Mouse (Mus musculus) liver, adult (tissue): Measurements from ENCODE around the gene Dhx8.

Source experiments
- GATA4 ChIP-seq: IDR thresholded peaks from 2 replicates; pipeline ENCODE4 v1.6.1; 2014; ENCODE audit warnings: mild to moderate bottlenecking, low read length; ENCODE audit not compliant: insufficient replicate concordance

Gene Dhx8

DNA sequence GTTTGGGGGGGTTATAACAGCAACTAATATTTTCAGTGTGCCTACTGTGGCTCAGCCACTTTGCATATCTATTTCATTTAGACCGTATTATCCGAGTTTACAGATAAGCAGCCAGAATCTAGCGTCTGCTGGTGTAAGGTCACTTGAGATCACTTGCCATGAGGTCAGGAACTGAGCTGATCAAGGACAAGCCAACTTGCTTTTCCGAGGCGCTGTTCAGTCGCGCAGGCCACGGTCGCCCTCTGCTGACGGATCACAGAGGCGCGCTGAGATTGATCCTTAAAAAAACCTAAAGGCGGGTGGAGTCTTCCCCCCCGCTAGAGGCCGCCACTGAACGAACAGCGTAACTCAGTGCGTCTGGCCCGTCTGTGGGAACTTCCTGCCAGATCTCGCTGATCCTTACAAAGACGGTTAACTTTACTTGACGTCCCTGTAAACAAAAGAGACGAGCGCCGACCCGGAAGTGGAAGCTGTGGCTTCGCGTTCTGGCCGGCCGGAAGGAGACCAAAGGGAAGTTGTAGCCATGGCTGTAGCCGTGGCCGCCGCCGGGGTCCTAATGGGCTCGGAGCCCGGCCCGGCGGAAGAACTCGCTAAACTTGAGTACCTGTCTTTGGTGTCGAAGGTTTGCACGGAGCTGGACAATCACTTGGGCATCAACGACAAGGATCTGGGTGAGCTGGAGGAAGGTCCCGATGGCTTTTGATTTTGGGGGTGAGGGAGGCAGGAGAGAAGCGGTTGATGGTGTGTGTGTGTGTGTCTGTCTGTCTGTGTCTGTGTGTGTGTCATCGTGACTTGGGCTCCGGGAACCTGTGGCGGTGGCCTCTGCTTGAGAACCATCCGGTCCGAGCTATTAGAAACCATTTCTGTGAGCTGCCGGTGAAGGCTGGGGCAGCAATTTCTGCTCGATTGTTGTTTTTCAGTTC is at the start of gene Dhx8:
TSS of gene Dhx8 (plus strand) at position 402 of the 923 bp plus-strand sequence.
- TF ChIP-seq GATA4 = peak; percentile 76; the same call in 1 of the 2 replicates

DNA sequence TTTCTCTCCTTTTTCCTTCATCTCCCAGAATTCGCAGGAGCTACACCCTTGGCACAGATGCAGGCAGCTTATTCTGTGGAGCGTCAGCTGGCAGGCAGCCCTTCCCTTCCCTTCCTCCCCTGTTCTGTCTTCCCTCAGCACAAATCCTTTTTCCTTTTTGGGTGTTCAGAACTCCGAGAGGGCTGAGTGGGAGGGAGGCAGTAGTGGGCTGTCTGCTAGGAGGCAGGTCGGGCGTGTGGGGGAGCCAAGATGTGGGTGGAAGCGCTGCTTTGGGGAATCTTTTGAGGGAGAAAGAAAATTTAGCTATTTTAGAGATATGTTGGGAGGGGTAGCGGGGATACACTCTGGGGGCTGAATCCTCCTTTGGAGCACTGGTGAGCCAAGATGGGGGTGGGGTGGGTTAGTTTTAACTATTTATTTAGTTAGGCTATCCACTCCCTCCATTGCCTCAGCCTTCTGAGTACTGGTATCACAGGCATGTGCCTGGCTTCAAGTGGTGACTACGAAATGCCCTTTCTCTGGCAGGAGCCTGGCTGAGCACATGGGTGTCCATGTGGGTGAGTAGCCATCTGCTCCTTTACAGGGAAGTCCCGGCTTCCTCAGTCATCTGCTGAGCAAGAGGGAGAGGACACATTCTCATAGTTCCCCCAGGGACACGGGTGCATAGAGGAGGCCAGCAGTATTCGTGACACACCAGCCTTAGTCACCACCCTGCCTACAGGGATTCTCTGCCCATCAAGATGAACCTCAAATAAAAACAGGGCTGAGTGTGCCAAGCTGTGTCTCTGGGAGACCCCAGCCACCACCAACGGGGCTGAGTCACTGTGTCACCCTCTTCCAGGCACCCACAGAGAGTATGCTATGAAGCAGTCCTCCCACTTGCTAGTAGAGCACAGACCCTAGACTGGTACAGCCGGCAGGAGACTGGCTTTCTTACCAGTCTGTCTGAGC is 45.1 kb upstream of the Dhx8 start:
- TF ChIP-seq GATA4 = no peak

DNA sequence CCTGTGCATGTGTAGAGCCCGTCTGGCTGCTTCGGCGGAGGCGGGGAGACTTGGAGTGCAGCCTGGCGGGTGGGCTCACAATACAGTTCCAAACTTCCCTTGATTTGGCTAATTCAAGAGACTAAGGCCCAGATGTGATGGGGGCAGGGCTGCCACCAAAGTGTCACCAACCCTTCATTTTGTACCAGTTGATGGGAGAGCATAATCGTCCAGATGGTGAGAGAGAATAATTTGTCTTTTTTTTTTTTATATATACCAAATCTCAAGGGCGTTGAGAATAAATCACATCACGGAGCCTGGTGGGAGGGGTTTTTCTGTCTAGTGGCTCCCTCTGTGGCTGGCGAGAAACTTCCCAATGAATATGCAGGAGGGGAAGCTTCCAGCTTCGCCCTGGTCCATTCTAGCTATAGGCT is 43.0 kb upstream of the Dhx8 start:
- TF ChIP-seq GATA4 = no peak

DNA sequence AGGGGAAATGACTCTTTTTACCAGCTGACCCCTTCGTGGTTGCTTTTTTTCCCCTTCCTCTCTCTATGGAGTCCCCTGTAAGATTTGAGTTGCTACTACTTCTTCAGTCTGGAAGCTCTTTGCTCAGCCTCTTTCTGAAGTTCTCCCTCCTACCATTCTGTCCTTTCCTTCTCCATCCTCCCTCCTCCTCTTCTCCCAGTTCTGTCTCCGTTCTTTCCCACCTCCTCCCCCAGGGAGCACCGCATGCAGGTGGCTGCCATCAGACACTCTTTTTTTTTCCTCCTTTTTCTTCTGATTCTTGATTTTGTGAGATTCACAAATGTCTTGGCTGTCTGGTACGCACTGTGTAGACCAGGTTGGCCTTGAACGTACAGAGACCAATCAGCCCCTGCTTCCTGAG is 42.4 kb upstream of the Dhx8 start:
- TF ChIP-seq GATA4 = no peak

DNA sequence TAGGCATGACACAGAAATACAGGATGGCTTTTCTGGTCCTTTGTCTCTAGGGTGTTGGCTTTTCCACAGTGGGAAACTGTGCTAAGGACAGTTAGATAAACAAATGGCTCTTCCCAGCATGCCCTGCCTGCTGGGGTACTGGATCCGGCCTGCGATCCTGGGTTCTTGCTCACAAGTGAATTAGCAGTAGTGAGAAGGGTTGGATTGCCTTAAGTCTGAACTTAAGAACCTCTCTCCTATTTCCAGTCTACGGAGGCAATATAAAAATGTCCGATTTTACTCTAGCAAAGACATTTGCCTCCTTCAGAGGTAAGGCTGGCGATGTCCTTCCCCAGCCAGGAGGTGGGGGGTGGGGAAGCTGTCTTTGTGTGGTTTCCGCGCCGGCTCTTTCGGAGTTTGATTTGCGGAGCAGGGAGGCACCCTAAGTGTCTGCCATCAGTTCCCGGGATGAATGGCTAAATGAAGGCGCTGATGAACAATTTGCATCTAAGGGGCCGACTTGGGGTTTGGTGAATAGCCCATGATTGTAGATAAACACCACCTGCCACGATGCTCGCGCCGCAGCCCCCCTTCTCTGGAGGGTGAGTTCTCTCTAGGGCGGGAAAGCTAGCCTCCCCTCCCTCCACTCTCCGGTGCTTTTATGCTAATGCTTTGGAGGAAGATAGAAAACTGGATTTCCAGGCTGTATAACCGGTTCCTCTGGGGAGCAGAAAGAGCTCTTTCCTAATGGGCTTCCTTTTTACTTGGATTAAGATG is 36.6 kb upstream of the Dhx8 start:
- TF ChIP-seq GATA4 = no peak

DNA sequence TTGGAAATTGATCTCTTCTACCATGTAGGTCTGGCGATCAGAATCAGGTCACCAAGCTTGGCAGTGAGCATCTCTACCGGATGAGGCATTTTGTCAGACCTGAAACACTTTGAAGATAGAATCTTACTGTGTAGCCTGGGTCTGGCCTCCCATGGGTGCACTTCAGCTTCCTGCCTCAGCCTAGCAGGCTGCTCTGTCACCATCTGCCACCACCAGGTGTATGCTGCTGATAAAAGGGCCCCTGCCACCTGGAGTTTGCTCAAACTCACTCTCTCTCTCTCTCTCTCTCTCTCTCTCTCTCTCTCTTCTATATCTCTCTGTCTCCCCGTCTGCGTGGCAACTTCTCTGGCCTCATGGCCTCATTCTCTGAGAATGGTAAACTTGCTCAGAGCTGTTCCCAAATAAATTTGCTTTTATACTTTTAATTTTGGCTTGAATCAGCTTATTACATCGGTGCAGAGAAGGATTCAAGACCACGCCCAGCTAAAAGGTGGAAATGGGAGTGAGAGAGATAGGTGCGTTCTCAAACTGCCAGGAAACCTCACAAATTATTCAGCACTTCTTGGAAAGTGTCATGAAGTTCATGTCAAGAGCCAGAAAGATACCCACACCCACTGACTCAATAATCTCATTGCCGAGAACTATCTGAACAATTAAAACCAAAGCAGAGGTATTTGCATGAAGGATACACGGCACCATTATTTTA is 35.4 kb upstream of the Dhx8 start:
- TF ChIP-seq GATA4 = no peak

DNA sequence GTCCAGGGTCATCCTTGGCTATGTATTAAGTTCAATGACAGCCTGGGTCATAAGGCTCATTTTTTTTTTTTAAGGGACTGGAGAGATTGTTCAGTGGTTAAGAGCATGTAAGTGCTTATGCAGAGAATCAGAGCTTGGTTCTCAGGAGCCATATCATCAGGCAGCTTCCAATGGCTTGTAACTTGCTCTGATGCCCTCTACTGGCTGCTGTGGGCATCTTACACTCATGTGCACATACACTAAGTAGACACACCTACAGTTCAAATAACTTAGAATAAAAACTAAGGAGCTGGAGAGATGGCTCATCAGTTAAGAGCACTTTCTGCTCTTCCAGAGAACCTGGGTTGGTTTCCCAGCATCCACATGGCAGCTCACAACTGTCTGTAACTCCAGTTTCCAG is 34.6 kb upstream of the Dhx8 start:
- no peak for TF ChIP-seq GATA4

DNA sequence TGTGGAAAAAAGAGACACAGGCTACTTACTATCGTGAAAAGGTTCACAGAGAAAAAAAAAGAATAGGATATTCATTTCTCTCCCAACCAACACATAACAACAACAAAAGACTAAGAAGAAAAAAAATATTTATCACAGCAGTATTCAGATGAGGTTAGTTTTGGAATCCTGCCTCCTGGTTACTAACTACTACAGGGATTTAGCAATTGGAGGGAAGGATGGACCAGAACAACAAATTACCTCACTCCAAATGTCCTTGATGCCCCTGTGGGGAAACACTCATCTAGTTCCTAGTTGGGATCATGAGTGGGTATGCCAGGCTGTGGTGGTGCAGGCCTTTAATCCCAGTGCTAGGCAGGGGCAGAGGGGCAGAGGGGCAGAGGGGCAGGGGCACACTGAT is 33.2 kb upstream of the Dhx8 start:
- TF ChIP-seq GATA4 = no peak

DNA sequence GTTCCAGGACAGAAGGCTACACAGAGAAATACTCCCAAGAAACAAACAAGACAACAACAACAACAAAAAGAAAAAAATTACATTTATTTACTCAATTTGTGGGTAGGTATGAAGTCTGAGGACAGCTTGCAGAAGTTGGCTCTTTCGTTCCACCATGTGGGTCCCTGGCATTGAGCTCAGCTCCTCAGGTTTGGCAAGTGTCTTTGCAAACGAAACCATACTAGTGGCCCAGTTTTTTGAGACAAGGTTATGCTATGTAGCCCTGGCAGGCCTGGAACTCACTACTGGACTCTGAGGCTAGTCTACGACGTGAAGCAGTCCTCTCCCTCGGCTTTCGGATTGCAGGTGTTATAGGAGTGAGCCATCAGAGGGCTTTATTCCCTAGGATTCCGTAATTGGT is 32.7 kb upstream of the Dhx8 start:
- no peak for TF ChIP-seq GATA4

DNA sequence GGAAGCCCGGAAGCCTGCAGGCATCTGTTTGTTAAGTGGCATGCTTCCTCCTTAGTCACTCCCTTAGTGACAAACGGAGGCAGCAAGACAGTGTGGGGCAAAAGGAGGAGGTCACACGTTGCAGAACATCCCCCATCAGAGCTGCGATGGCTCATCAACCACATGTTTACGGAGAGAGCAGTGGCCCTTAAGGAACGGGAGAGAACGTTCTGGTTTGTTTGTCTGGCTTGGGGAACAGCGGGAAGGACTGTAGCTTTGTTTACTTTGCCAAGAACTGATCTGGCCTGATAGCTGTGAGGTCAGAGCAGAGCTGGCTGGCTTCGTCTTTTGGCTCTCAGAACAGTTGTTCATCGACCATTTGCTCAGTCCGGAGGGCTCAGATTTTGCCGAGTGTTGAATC is 32.3 kb upstream of the Dhx8 start:
- peak; percentile 97 for TF ChIP-seq GATA4

DNA sequence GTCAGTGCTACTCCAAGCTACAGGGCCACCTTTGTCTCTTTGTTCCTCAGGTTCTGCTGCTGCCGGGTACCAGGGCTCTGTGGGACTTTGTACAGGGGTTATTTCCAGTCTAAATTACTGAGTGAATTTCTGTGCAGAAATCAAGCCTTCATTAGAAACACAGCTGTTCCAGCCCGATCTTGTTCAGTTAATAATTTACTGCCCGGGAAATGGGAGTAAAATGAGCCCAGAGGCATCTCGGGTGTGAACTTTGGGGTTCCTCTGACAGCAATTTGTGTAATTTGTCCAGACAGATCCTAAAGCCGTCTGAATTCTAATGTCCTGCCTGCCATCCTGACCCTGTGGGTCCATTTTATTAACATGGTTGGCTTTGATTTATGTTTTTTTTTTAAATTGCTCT is 28.6 kb upstream of the Dhx8 start:
- TF ChIP-seq GATA4 = no peak

DNA sequence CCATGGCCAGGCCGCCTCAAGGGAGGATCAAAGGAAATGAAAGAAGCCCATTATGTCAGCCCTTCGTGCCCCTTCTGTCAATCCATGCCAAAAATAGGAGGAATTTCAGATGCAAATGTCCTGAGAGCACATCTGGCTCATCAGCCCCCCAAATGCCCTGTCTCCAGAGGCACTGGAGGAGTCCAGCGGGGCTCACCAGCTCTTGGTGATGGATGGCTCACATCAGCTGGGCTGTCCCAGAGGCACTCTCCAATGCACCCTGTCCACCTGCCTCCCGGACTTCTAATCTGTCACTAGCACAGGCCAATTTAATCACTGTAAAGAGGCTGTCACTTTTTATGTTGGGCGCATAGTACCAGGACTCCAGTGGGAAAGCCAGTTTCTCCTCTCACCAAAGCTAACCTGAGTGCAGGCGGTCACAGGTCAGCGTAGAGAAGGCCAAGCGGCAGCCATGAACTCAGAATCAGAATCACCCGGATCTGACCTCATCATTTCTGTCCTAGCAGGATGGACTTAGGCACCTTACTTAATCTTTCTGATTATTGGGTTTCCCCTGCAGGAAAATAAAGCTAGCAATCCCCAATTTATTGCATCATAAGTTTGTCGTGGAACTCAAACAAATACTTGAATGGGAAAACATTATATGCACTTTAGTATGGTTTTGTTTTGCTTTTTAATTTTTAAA is 25.8 kb upstream of the Dhx8 start:
- no peak for TF ChIP-seq GATA4

DNA sequence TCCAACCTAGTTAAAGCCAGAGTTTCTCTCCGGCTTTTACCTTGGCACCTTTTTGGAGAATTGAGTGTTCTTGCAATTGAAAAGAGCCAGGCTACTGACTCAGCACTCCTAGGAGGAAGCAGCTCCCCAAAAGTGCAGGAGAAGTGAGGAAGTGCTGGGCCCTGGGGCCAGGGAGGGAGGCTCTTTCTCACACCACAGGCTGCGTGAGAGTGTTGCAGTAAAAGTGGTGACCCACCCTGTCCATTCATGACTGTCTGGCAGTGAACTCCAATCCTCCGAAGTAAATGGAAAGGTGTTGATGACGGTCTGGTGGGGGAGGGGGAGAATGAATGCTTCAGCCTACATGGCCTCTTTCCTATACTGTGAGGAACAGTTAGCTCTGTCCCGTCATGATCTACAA is 24.2 kb upstream of the Dhx8 start:
- no peak for TF ChIP-seq GATA4

DNA sequence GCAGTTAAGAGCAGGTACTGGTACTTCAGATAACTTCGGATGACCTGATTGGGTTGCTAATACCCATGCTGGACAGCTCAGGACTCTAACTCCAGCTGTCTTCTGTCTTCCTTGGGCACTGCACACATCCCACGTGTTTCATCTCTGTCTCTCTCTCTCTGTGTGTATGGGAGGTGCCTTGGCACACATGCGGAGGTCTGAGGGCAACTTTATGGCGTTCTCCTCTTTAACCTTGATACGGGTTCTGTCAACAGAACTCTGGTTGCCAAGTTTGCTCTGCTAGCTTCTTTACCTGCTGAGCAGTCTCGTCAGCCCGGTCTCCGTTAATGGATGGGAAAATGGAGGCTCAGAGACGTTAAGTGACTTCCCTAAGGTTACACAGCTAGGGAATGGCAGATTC is 19.9 kb upstream of the Dhx8 start:
- no peak for TF ChIP-seq GATA4

DNA sequence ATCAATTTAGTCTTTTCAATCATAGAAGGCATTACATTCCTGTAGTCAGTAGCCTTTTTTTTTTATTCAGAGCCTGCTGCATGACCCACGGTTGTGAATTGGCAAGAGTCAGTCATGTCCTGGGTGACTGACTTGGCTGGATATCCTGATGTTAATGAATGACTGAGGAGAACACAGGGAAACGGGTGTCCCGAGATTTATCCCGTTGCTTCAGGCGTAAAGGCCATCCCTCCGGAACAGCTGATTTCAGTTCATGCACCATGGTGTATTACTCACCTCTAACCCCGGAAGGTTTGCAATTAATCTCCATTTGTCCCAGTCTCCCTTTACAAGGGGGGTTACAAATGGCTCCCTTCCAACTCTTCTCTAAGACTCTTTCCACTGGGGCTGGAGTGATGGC is 18.7 kb upstream of the Dhx8 start:
- no peak for TF ChIP-seq GATA4

DNA sequence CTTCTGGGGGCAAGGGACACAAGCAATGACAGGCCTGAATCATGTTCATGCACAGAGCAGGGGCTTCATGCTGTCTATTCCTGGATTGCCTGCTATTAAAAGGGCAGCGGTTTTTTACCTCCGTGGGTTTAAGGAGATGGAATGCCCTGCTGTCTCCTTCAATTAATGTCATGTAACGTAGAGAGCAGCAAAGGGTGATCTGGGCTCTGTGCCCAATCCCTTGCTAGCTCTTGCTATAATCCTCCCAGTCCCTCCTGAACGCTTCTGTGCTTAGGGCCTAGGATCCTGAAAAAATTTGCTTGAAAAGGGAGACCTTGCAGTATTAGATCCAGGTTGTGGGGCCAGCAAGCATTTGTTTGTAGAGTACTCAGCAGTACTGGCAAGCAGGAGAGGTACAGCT is 14.4 kb upstream of the Dhx8 start:
- TF ChIP-seq GATA4 = no peak
